8 mouse cellular contexts compared by ENCODE assay signal in the genomic region with DNA sequence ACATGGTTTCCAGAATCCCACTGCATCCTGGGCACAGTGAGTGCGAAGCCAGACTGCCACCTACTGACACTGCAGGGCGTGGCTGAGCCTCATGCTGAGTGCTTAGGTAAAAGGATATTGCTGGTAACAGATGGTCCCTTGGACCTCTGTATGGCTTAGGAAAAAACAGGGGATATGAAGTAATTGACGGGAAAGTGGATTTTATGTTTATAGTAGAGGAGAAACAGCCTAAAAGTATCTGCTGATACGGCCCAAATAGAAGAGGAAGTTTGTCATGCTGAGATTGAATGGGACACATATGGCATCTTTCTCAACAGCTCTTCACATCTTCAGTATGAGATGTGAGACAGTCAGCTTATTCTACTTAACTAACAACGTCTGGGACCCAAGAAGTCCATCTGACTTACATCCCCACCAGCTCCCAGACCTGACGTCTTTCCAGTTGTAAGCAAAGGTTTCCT.
DNase-seq lines count a peak whose midpoint lies in the region; ATAC-seq and TF ChIP-seq lines count a peak whose summit lies in the region.

No protein-coding gene starts in this region.

- no peak overlapping the region for H3K27ac ChIP-seq in left cerebral cortex, adult 2 months

- TF ChIP-seq CTCF in left cerebral cortex, adult 2 months (IDR thresholded peaks at IDR 0.05) = peak; percentile 89

- intact Hi-C loops in left cerebral cortex, adult 2 months (cut with DNase I) = loop anchor here (2.0 to 10.0 kb wide), 4 partner anchors 182 to 584 kb away; partner anchors contain the start of gene Rap2a

- no peak overlapping the region for H3K4me3 ChIP-seq in left cerebral cortex, adult 2 months

- DNase-seq in retina, embryonic 14.5 days (ENCODE audit: low spot score) = peak; percentile 17
- no peak for DNase-seq in retina, postnatal 1 day
- peak; percentile 59 to 72 for DNase-seq in cerebellum, postnatal 10 days
- DNase-seq in heart, postnatal 4 days = peak; percentile 68
- peak; percentile 49 to 62 for DNase-seq in left cerebral cortex, adult 2 months (ENCODE audit: extremely low spot score in 1 of 2, low spot score in 2 of 2)
- DNase-seq in ovary, postnatal 10 days (ENCODE audit: low spot score) = peak; percentile 7
- no peak for DNase-seq in thymus, postnatal 10 days (ENCODE audit: low spot score in 2 of 2)

- no peak for ATAC-seq in megakaryocyte-erythroid progenitor cell, adult 5-6 weeks (replicated peaks; ENCODE audit: low FRiP score, low TSS enrichment, poor library complexity, severe bottlenecking)

Comparison
In these comparisons a context has a peak if more than half of its experiments do, and no peak if none do; other contexts are left out.
1. DNase-seq: peak in retina, embryonic 14.5 days (single experiment), cerebellum, postnatal 10 days (2 of 2), heart, postnatal 4 days (single experiment), left cerebral cortex, adult 2 months (2 of 2) and ovary, postnatal 10 days (single experiment); none in retina, postnatal 1 day (single experiment) and thymus, postnatal 10 days (0 of 2).